ENCODE assay signal across 8 mouse cellular contexts in the genomic region with DNA sequence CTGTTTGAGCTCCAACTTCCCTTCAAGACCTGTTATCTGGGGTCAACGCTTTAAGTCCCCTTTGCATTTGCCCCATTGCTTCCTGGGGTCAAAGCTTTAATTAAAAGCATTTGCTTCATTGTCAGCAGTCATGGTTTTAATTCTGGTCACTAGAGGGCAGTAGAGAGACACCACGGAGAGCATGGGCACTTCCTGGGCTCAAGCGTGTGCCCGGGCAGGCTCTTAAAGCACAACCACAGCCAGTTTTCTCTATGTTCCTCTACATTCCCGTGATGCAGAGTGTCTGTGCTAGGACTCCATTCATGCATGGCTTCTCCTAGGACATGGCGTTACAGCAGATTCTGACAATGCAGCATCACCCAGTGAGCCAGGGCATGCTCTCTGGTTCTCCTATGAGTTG.
DNase-seq lines count a peak whose midpoint lies in the region; ATAC-seq and TF ChIP-seq lines count a peak whose summit lies in the region.

No protein-coding gene starts in this region.

- no peak overlapping the region for H3K4me2 ChIP-seq in heart, embryonic 11.5 days

- H3K9ac ChIP-seq in heart, adult 2 months (ENCODE audit: low read depth, low read length): no peak overlapping the region
- H3K9ac ChIP-seq in heart, embryonic 11.5 days (ENCODE audit: low read depth, low read length): no peak overlapping the region

- DNase-seq in heart, adult 2 months: no peak
- DNase-seq in A20 (ENCODE audit: low read depth, low spot score): peak; percentile 89
- DNase-seq in kidney, postnatal 4 days: peak; percentile 8 to 20
- peak; percentile 81 for DNase-seq in lung, postnatal 36 days

- no peak overlapping the region for H3K27ac ChIP-seq in heart, adult 2 months
- H3K27ac ChIP-seq in heart, embryonic 11.5 days (ENCODE audit: low read depth, low read length): no peak overlapping the region
- H3K27ac ChIP-seq in embryonic fibroblast, embryonic 13.5 days (ENCODE audit: insufficient read depth, low read length): no peak overlapping the region

- H3K27me3 ChIP-seq in heart, adult 2 months (ENCODE audit: control insufficient read depth, insufficient read depth, low read length): no peaks in the 10 kb centered on the region
- H3K27me3 ChIP-seq in heart, embryonic 11.5 days (ENCODE audit: control insufficient read depth, insufficient read depth, low read length): no peaks in the 10 kb centered on the region

- H3K4me3 ChIP-seq in heart, adult 2 months: no peak overlapping the region
- no peak overlapping the region for H3K4me3 ChIP-seq in heart, embryonic 11.5 days (ENCODE audit: low read depth, low read length)
- no peak overlapping the region for H3K4me3 ChIP-seq in embryonic fibroblast, embryonic 13.5 days (ENCODE audit: insufficient read depth, low read length)

- 25% methylated on average over 6 of the region's 6 CpGs for whole genome bisulfite sequencing in heart, adult 2 months
- 41% methylated on average over 6 of the region's 6 CpGs for WGBS in heart, embryonic 11.5 days (ENCODE audit: insufficient replicate concordance)

- intact Hi-C loops in heart, adult 2 months (cut with DNase I): no loop called here

- TF ChIP-seq EP300 in heart, adult 2 months (IDR thresholded peaks at IDR 0.05; ENCODE audit: insufficient read depth, low read depth, low read length): no peak

- ATAC-seq in heart, embryonic 11.5 days (replicated peaks; ENCODE audit: insufficient number of reproducible peaks, low FRiP score, low TSS enrichment): no peak
- peak; percentile 36 for ATAC-seq in activated CD4-positive, CD25-positive, alpha-beta regulatory T cell, adult 4 months
- ATAC-seq in monocyte, adult 5-6 weeks (replicated peaks; ENCODE audit: insufficient number of reproducible peaks, low FRiP score, low TSS enrichment, poor library complexity, severe bottlenecking): no peak

- TF ChIP-seq CTCF in heart, adult 2 months (IDR thresholded peaks at IDR 0.05): peak; percentile 82
- TF ChIP-seq CTCF in embryonic fibroblast, embryonic 13.5 days (IDR thresholded peaks at IDR 0.05; ENCODE audit: borderline replicate concordance, insufficient read depth, low read length): peak; percentile 32; the same call in 1 of the 2 replicates

- H3K4me1 ChIP-seq in heart, adult 2 months (ENCODE audit: control insufficient read depth, insufficient read depth, low read length): no peaks in the 10 kb centered on the region
- H3K4me1 ChIP-seq in heart, embryonic 11.5 days (ENCODE audit: control insufficient read depth, insufficient read depth, low read length): no peaks in the 10 kb centered on the region
- H3K4me1 ChIP-seq in embryonic fibroblast, embryonic 13.5 days (ENCODE audit: control insufficient read depth, insufficient read depth, low read length): no peaks in the 10 kb centered on the region

- no peaks in the 10 kb centered on the region for H3K9me3 ChIP-seq in heart, embryonic 11.5 days (replicated peaks; ENCODE audit: control insufficient read depth, low read length)

- no peaks in the 10 kb centered on the region for H3K36me3 ChIP-seq in heart, adult 2 months (ENCODE audit: control insufficient read depth, insufficient read depth, low read length)
- H3K36me3 ChIP-seq in heart, embryonic 11.5 days (ENCODE audit: control insufficient read depth, insufficient read depth, low read length): no peaks in the 10 kb centered on the region

- no peaks in the 10 kb centered on the region for H3K79me2 ChIP-seq in heart, adult 2 months (replicated peaks; ENCODE audit: control insufficient read depth, insufficient read depth, low read length)

- TF ChIP-seq POLR2A in heart, adult 2 months (IDR thresholded peaks at IDR 0.05; ENCODE audit: insufficient read depth, low read depth, low read length): no peak
- no peak for TF ChIP-seq POLR2A in embryonic fibroblast, embryonic 13.5 days (IDR thresholded peaks at IDR 0.05; ENCODE audit: low read depth, low read length)

Comparison
In these comparisons a context has a peak if more than half of its experiments do, and no peak if none do; other contexts are left out.
1. DNase-seq: peak in A20 (single experiment), kidney, postnatal 4 days (2 of 2) and lung, postnatal 36 days (single experiment); none in heart, adult 2 months (0 of 2).